Comparison of ENCODE assay signal across 16 mouse cellular contexts in the genomic region with DNA sequence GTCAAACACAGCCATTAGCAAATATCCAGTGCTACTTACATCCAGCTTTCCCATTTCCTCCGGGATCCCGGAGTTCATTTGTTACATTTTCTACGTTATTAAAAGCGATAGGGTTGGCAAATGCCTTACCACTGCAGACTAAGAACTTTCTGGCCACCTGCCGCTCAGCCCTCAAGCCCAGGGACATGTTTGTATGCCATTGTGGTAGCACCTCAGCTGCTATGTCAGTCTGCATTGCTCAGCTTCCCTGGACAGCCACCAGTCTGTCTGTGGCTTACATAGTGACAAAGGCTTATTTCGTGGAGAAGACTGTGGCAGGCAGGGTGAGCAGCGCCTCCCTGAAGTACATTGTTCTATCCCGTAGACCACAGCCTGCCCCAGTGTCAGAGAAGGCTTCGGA.
"Had no signal": no experiment of that assay in that cellular context is flagged by ENCODE, and none has a peak within 500 bp of the region (broad histone marks: within the 10 kb centered on the region; RNA-seq: fewer than 3 reads in every experiment).

No protein-coding gene starts in this region.

- H3K9me3 ChIP-seq: liver, embryonic 12.5 days; neural tube, embryonic 12.5 days; stomach, embryonic 15.5 days had no signal

- H3K4me3 ChIP-seq: liver, embryonic 12.5 days; midbrain, embryonic 10.5 days; midbrain, embryonic 13.5 days; midbrain, embryonic 15.5 days; neural tube, embryonic 12.5 days; stomach, embryonic 15.5 days had no signal

- H3K27ac ChIP-seq: liver, embryonic 12.5 days; liver, embryonic 14.5 days; midbrain, embryonic 10.5 days; midbrain, embryonic 13.5 days; midbrain, embryonic 15.5 days; neural tube, embryonic 12.5 days; stomach, embryonic 15.5 days; stomach, postnatal 0 days had no signal

- DNase-seq: lung, adult 18-20 months; lung, embryonic 14.5 days; lung, postnatal 10 days; lung, postnatal 4 days; right cerebral cortex, postnatal 14 days; thymus, adult 2 months; thymus, postnatal 25 days; thymus, postnatal 4 days had no signal

- H3K27me3 ChIP-seq: liver, embryonic 12.5 days; midbrain, embryonic 13.5 days; midbrain, embryonic 15.5 days; neural tube, embryonic 12.5 days; stomach, embryonic 15.5 days had no signal

- H3K4me1 ChIP-seq: liver, embryonic 12.5 days; midbrain, embryonic 10.5 days; midbrain, embryonic 13.5 days; midbrain, embryonic 15.5 days; neural tube, embryonic 12.5 days; stomach, embryonic 15.5 days had no signal

- H3K36me3 ChIP-seq: liver, embryonic 12.5 days; midbrain, embryonic 10.5 days; midbrain, embryonic 13.5 days; midbrain, embryonic 15.5 days; neural tube, embryonic 12.5 days; stomach, embryonic 15.5 days had no signal

- ATAC-seq: liver, embryonic 12.5 days; midbrain, embryonic 13.5 days; midbrain, embryonic 15.5 days had no signal
